Mouse (Mus musculus) G1E (cell line): ENCODE data around the gene Edem2.

ENCODE experiments used
- CTCF ChIP-seq: IDR thresholded peaks from 2 replicates; pipeline ENCODE4 v1.5.1; 2012; ENCODE audit warnings: low read depth, low read length, inconsistent platforms, mixed read lengths
- GATA1 ChIP-seq: IDR thresholded peaks from 2 replicates; pipeline ENCODE4 v1.6.1; 2012; ENCODE audit warnings: borderline replicate concordance, low read length, inconsistent platforms, mixed read lengths
- GATA2 ChIP-seq: IDR thresholded peaks from 2 replicates; pipeline ENCODE4 v1.6.1; 2012; ENCODE audit warnings: low read depth, low read length, inconsistent platforms, borderline replicate concordance
- POLR2AphosphoS5 ChIP-seq: IDR thresholded peaks from 2 replicates; pipeline ENCODE4 v1.6.1; 2012; ENCODE audit warnings: low read depth, low read length, inconsistent platforms; ENCODE audit not compliant: insufficient replicate concordance
- TAL1 ChIP-seq: conservative IDR thresholded peaks from 2 replicates; pipeline ENCODE4 v1.6.1; 2012; ENCODE audit warnings: low read depth, low read length, inconsistent platforms, mixed read lengths

DNA sequence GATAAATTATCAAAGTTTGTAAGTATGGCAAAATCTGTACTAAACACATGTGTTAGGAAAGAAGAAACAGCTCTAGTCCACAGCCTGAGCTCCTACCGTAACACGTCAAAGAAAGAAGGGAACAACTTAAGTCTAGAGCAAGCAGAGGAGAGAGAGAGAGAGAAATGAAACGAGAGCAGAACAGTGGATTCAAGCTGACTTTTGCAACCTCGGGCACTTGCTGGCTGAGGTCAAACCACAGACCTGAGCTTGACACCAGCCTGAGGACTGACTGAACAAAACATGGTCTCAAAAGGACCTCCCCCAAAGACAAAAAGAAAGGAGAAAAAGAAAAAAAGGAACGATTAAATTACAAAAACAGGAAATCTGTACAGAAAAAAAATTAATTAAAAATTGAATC, 48.7 kb downstream of the Edem2 start:
- no peak for TF ChIP-seq TAL1
- no peak for TF ChIP-seq CTCF
- TF ChIP-seq GATA1, result no peak
- TF ChIP-seq GATA2, result no peak
- TF ChIP-seq POLR2AphosphoS5, result no peak
